Mouse (Mus musculus): ENCODE data around the gene Wdr24. TPM values are rescaled to one million over a fixed set of nuclear protein-coding genes. Genes with fewer than 3 reads are reported as not detected.
A peak's percentile ranks its signal among the peaks of the same experiment; 100 is the strongest.

The Wdr24 gene
- total RNA-seq, 2 experiments from 2014 or later = 8.9 to 9.3 TPM

- no peak for DNase-seq
- intact Hi-C loops (cut with DNase I) = loop anchor here (10.0 kb wide), 1 partner anchor 935 kb away; the partner anchor contains the start of genes Eme2, Mrps34 and Nme3
Observed at GRCm38 (mm10) chr17:25829558-25830017, 6.2 kb downstream of the Wdr24 start.

DNA sequence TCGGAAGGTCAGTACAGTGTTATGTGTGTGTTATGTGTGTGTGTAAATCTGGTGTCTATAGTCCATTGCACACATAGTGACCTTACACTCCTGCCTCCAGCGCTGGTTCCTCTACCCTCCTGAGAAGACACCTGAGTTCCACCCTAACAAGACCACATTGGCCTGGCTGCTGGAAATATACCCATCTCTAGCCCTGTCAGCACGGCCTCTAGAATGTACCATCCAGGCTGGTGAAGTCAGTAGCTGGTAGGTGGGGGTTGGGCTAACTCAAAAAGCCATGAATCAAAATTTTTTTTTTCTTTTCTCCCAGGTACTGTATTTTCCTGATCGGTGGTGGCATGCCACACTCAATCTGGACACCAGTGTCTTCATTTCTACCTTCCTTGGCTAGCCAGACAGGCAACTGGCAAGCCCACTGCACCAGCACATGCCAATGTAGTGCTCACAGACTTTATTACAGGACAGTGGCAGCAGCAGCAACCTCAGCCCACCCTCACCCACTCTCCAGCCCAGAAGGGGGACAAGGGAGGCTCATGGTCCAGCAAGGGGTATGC, 6.8 kb downstream of the Wdr24 start:
- DNase-seq = no peak
- intact Hi-C loops (cut with DNase I) = no loop called here

DNA sequence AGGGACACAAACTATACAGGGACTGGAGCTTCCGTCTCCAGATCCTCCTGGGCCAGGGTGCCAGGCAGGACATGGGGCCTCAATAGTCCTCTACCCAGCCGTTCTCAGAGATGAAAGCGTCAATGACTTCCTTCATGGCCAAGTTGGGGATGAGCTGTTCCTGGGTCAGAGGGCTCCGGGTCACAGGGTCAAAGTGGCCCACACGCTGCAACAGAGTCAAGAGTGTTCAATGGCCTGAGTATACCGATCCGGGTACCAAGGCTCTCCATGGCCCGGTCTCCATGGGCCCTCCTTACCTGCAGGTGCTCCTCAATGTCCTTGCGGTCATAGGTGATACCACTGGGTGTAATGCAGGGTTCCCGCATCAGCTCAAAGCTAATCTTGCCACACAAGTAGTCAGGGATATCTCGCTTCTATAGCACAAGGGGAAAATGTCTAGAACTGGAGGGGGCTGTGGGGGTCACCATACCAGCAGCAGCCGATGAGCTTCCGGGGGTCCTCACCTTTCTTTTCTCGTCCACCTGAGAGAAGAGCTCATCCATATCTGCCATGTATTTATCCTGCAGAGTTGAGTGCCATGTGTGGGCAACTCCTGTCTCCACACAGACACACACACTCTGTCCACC, 7.5 kb downstream of the Wdr24 start:
- intact Hi-C loops (cut with DNase I) = no loop called here
- DNase-seq = no peak

GRCm38 (mm10) chr17:25831451-25832281, 8.2 kb downstream of the Wdr24 start:
- no peak for DNase-seq
- intact Hi-C loops (cut with DNase I) = loop anchor here (2.0 kb wide), 1 partner anchor 43 kb away; the partner anchor contains the start of gene Mettl26

GRCm38 (mm10) chr17:25832436-25833290, 9.2 kb downstream of the Wdr24 start:
- intact Hi-C loops (cut with DNase I) = loop anchor here (2.0 kb wide), 1 partner anchor 42 kb away; the partner anchor contains the start of gene Mettl26

GRCm38 (mm10) chr17:25833291-25833663, 9.8 kb downstream of the Wdr24 start, which contains the start of gene Stub1:
TSS of gene Stub1 (minus strand) at chr17:25833404.
- intact Hi-C loops (cut with DNase I) = loop anchor here (2.0 kb wide), 1 partner anchor 42 kb away; the partner anchor contains the start of gene Mettl26

More at GRCm38 (mm10) chr17:25832436-25833290, 9.2 kb downstream of the Wdr24 start:
- DNase-seq = peak; percentile 99 to 100

DNA sequence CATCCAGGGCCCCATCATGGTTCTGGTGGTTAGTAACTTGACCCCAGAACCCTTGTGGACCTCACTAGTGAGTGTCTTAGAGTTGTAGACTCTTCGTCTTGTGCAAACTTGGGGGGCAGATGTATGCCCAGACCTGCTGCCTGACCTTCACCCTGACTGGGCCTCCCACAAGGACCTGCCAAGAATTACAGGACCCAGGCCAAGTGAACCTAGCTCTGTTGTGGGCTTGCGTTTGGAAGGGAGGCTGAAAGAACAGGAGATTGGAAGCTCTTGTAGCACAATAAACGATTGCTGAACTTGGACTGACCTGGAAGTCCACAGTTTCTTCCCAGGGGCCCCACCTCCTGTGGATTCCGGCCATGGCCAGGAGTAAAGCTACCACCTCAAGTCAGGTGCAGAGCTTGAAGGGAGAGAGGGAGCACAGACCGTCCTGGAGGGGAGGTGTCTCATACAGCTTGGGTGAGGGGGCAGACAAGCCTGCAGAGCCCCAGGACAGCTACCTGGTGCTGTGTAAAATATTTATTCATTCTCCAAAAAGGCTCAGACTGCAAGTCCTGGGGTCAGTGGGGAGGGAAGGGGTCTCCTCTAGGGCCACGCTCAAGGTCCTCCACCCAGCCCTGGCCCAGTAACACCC, 10.7 kb downstream of the Wdr24 start:
- intact Hi-C loops (cut with DNase I) = loop anchor here (2.0 kb wide), 1 partner anchor 41 kb away; the partner anchor contains the start of gene Mettl26
- DNase-seq = no peak

More at GRCm38 (mm10) chr17:25833291-25833663, 9.8 kb downstream of the Wdr24 start, which contains the start of gene Stub1:
- DNase-seq = peak; percentile 89 to 93

DNA sequence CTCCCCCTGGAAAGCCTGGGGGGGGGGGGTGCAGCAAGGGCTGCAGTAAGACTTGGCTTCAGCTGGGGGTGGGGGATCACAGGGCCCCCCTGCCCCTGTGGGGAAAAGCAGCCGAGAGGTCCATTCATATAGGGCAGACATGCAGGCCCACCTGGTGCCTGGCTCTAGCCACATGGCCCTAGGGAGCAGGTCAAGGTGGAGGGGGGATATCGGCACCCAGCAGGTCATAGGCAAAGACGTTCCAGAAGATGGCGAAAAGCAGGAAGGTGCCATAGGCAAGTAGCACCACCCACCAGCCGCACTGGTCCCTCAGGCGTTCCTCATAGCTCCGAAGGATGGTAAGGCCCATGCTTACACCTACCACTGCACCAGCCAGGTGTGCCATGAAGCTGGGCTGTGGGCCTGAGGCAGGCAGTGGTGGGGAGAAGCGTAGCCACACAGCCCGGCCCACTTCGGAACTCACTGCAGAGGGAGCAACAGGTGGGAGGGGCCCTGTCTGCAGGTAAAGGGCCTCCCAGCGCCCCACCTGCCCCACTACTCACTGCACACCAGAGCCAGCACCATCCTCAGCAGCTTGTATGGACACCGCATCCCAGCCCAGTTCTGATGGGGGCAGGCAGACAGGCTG, 11.3 kb downstream of the Wdr24 start:
- intact Hi-C loops (cut with DNase I) = no loop called here
- DNase-seq = no peak

DNA sequence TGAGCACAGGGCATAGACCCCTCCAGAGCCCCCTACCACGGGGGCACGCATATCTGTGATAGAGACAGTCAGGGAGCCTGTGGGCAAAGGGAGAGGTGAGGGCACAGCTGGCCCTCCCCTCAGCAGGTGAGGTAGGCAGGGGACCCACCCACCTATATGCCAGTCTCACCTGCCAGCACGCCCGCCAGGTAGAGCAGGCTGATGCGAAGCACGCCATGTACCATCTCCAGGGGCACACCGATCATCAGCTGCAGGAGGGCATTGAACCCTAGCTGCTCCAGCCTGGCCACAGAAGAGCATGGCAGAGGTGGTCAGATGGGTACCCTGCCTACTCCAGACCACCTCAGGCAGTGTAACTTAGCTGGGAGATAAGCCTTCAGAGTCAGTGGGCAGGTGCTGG, 11.9 kb downstream of the Wdr24 start:
- intact Hi-C loops (cut with DNase I) = no loop called here
- DNase-seq = no peak

GRCm38 (mm10) chr17:25835816-25836215, 12.4 kb downstream of the Wdr24 start:
- intact Hi-C loops (cut with DNase I) = no loop called here
- no peak for DNase-seq

DNA sequence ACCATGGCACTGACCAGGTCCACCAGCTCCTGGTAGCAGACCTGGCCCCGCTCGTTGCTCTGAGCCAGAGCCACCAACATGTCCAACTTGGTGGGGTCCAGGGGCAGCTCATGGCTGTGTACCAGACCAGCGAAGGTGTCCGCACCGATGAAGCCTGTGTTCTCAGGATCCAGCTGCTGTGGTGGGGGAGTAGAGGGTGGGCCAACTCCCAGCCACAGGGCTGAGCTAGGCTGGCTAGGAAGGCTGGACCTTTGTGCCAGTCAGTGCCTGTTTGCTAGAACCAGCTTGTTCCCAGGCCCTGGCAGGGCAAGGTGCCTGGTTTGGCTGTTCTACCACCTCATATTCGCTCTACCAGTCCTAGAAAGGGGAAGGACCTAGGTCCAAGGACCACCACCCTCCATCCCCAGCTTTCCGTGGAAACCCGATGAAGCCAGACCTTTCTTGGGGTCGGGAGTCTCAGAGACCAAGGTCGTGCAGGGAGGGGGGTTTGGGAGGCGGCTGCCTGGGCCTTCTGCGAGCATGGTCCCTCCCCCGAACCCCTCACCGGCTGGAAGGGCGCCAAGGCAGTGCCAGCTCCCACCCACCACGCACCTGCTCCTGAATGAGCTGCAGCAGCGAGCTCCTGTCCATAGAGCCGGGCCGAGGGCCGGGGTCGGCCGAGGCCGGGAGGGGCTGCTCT, 13.1 kb downstream of the Wdr24 start:
- no peak for DNase-seq
- intact Hi-C loops (cut with DNase I) = no loop called here

- intact Hi-C loops (cut with DNase I) = no loop called here
- DNase-seq = peak; percentile 72
Observed at GRCm38 (mm10) chr17:25837076-25837410, 13.6 kb downstream of the Wdr24 start, which contains the start of gene Rhbdl1. TSS of gene Rhbdl1 (minus strand) at chr17:25837295.

DNA sequence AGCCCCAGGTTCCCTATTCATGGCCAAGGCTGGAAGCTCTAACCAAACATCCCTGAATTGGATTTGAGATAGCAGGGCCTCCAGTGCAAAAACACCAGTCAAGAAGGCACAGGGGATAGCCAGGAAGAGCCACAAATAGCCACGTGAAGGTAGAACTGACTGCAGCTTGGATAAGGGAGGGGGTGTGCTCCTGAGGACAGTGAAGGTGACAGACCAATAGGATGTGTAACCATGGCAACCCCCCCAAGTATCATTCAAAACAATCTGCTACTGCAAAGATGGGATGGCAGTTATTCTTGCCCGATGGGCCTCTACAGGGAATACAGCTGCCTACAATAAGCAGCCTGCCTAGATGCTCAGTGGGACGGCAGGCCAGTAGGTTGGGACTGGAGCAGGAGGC, 14.1 kb downstream of the Wdr24 start:
- DNase-seq = no peak
- intact Hi-C loops (cut with DNase I) = no loop called here

- DNase-seq = no peak
- intact Hi-C loops (cut with DNase I) = no loop called here
Observed at GRCm38 (mm10) chr17:25838904-25839303, 15.5 kb downstream of the Wdr24 start.

DNA sequence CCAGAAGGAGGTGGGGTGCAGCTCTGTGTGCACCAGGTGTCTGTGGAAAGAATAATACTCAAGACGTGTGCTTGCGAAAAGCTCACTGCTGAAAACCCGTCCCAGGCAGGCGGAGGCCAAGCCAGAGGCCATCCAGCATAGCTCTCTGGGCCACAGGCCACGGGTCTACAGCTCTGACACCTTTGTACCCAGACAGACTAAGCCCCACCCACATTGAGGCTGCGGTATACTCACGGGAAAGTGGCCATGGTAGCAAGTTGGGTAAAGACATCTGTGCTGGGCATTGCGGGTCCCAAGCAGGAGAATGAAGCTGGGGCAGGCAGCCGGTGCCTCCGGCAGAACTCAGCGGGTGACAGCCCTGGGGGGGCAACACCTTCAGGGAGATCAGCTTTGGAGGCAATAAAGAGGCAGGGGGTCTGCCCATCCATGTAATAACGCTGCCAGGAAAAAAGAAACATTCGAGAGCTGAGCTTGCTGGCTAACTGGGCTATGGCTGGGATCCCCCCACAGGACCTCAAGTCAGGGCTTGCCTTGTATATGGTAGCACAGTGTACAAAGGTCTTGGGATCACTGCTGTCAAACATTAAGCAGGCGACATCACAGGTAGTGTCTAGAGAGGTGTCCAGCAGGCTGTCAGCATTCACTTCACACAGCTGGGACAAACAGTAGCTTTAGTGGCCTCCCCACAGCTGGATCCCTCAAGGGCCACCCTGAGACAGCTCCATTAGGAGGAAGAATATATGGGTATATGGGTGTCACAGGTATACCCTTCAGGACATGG, 16.2 kb downstream of the Wdr24 start:
- DNase-seq = no peak
- intact Hi-C loops (cut with DNase I) = no loop called here

GRCm38 (mm10) chr17:25840519-25840918, 17.1 kb downstream of the Wdr24 start:
- intact Hi-C loops (cut with DNase I) = no loop called here
- DNase-seq = no peak

DNA sequence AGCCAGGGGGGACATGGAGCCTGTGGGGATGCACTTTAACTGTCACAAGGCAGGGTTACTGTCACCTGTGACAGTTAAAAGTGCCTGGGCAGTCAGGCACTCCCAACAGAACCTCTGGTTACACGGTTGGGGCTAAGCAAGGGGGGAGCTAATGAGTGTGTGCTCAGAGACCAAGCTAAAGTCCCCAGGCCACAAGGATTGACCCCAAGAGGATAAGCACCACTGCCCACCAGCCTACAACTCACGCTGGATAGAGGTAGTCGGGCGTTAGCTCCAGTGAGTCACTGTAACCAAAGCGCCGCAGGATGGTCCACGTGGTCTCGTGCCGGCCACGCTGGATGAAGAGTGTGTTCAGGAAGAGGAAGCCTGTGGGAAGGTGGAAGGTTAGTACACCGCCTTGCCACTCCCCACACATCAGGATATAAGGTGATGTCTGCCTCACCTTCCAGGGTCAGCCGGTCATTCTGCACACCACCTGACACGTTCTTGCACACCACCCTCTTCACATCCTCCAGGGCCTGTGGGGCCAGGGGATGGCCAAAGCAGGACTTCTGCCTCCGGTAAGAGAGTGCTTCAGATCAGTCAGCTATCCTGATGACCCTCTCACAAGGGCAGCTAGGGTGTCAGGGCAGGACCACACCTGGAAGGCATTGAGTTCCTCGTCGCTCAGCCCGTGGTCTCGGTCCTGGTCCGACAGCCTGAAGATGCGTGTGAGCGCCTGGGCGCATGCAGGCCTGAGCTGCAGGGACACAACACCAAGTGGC, 17.9 kb downstream of the Wdr24 start, which contains the start of gene Gm20683:
Gm20683 (minus strand) TSS at position 647 of the 764 bp plus-strand sequence.
- no peak for DNase-seq
- intact Hi-C loops (cut with DNase I) = no loop called here

Measured in gastrocnemius, postnatal 36 days (tissue).